Mouse (Mus musculus): ENCODE data around the gene Lfng. TPM values are rescaled to one million over a fixed set of nuclear protein-coding genes. Genes with fewer than 3 reads are reported as not detected.

Gene Lfng
- polyA plus RNA-seq, 2 experiments from 2014 or later = 24.2 to 26.2 TPM

DNA sequence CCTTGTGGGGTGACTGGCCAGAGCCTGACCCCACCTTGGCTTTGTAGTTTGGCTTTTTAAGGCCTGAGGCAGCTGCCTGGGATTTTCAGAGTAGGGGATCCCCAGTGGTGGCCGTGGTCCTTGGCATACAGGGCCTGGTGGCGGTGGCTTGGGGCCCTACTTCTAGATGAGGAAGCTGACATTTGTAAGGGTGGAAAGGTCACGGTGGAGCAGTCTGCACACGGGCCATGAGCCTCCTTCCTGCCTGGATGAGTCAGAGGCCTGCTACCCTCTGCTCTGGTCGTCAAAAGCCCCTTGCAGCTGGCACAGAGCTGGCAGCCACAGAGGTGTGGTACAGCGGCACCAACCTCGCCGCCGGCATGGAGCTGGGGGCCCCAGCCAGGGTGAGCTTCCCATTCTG, 9.6 kb downstream of the Lfng start:
- peak; percentile 68 for ATAC-seq

DNA sequence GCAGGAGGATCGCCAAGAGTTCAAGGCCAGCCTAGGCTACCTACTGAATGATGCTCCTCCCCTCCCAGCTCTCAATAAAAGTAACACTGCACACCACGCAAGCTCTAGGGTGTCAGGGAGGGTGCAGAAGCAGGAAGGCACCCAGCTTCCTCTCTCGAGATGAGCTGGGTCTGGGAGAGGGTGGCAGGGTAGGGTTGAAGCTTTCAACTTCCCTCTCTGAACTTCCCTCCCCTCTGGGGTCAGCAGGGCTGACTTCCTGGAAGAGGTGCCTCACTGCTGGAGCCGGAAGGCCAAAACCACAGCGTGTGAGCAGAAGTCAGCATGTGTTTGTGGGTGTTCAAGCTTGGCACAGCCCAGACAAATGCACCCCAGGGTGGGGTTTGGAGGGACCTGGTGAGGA, 10.6 kb downstream of the Lfng start:
- ATAC-seq = peak; percentile 68

DNA sequence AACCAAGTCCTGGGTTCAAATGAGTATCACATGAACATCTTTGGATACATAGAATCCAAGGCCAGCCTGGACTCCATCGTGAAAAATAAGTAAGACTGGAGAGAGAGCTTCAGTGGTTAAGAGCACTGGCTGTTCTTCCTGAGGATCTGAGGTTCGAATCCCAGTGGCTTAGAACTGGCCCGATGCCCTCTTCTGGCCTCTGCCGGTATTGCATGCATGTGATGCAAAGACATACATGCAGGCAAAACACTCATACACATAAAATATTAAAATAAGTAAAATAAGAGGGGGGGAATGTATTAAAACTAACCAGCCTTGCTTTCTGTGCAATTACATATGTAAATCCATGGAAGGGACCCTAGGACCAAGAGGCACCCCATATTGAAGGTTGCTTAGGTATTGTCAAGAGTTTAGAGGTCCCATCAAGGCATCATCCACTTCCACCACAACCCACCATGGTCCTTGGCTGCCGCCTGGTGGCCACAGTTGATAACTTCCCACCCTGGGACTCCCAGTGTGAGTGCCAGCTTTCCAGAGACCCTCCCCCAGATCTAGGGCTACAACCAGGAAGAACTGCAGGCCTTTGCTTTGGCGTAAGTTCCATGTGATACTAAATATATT, 12.1 kb downstream of the Lfng start:
- ATAC-seq = peak; percentile 10

DNA sequence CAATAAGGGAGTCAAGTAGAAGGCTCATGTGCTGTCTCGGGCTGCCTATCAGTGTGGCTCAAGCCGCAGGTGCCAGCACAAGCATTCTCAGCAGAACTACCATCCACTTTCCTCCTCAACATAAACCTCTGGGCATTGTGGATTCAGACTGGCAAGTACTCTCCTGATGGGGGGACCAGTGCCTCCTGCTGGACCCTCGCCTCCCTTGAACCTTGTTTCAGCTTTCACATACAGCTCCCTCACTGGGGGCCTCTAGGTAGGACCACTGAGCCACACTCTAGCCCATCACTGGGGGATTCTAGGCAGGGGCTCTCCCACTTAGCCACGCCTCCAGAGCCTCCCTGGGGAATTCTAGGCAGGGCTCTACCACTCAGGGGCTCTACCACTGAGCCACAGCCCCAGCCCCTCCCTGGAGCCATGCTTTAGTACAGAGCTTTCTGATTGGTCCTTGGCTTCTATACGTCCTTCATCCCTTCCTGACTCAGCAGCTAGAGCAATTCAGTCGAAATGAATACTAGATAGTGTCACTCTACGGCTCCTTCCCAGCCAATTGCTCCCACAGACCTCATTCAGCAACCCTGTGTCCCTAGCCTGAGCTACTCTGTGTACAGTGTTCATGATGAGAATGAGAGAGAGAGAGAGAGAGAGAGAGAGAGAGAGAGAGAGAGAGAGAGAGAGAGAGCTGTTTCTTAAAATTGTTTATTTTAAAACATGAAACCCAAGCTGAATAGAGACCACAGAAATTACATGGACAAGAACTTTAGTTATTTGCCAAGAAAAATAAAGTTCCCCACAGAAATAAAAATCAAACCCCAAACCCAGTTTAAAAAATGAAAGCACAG, 13.0 kb downstream of the Lfng start:
- ATAC-seq = no peak

DNA sequence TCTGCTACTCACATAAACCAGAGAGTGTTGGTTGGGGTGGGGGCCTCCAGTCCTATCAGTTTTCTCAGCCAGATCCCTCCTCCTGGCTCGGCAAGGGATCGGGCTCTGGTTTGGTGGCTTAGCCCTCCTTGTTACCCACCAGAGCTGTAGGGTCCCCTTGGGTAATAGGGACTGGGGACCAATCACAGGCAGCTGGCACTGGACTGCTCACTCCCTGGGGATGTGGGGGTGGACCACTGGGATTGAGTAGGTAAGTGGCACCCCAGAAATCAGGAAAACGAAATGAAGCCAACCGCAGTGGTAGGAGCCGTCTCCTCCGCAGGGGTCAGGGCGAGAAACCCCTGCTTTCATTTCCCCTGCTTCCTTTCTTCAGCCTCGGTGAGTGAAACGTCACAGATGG, 14.0 kb downstream of the Lfng start:
- ATAC-seq = no peak

DNA sequence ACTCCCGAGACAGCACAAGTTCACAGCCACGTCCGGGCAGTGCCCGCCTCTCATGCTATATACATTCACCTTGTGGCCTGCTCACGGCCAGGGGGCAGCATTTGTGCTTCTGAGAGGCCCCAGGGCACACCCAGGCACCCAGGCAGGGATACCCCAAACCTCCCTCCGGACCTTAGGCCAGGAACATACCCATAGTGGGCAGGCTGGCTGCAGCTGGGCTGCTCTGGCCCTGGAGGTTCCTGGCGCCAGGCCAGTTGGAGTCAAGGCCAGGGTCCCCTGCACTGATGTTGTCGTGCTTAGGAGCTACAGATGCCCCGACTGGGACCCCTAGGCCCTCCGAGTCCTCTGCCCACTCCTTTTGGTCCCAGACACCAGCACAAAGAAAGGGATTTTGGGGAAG, 14.4 kb downstream of the Lfng start:
- ATAC-seq = no peak

DNA sequence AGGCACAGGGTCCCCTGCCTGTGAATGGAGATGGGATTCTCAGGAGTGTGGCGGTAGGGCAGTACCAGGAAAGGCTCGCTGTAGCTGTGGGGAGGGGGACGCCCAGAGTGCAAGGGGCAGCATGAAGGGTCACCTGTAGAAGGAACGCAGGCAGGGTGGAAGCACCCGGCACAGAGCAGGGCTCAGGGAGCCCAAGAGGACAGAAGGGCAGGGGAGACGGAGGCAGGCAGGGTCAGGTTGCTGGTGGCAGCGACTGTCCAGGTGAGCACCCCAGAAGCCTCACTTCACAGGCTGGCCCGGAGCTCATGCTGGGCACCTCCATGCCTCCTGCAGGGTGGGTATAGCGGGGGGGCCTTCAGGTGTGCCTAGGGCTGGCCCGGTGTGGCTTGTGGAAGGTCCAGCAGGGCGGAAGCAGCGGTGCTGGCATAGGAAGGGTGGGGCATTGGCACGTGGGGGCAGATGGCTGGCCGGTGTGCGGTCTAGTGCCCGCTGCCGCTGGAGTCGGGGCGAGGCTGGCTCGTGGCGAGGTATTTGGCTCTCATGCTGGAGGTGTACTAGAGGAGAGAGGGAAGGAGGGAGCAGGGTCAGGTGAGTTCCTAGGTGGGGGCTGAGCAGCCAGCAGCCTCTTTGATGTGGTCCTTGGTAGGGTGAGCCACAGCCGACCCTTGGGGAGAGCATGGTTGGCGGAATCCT, 16.0 kb downstream of the Lfng start:
- ATAC-seq = no peak

DNA sequence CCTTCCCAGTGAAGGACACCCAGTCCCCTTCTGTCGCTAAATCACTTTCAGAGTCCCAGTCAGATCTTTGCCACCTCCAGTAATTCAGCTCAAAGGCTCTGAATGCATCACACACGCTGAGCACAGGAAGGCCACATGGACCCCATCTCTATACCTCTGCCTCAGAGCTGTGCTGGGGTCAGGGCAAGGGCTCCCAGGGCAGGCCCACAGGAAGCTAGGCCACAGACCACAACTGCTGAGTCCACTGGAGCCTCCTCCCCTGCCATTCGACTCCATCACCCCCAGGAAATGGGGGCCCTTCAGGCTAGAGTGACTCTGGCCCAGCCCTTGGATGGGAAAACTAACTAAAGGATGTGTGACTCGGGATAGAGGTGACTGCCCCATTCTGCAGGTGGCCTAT, 16.7 kb downstream of the Lfng start:
- no peak for ATAC-seq

DNA sequence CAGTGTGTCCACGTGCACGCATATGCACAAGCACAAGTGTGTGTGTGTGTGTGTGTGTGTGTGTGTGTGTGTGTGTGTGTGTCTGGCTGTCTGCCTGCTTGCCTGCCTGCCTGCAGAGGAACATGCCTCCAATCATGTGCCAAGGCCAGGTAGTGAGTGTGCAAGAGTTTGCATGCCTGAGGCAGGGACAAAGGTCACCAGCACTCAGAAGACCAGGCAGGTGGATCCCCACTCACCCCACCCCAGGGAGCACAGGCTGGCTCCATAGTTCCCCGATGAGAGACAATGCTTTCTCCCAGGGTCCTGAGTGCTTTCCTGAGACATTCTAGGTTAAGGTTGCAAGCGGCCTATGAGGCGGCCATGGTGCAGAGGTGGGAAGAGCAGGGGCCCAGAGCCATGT, 17.1 kb downstream of the Lfng start:
- ATAC-seq = no peak

DNA sequence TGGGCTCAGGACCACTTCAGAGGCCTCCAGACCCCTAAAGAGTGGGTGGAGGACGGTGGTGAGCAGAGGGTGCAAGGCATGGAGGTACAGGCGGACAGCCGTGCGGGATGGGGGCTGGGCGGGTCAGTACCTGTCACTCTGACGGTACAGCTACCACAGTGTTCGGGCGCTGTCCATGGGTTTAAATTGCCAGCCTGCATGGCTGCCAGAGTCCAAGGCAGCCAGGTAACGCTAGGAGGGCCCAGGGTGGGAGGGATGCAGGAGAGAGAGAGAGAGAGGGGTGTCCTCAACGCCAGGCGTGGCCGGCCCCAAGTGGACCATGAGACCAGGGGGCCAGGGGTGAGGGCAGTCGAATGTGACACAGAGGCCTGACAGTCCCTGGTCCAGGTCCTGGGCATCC, 17.8 kb downstream of the Lfng start:
- no peak for ATAC-seq

DNA sequence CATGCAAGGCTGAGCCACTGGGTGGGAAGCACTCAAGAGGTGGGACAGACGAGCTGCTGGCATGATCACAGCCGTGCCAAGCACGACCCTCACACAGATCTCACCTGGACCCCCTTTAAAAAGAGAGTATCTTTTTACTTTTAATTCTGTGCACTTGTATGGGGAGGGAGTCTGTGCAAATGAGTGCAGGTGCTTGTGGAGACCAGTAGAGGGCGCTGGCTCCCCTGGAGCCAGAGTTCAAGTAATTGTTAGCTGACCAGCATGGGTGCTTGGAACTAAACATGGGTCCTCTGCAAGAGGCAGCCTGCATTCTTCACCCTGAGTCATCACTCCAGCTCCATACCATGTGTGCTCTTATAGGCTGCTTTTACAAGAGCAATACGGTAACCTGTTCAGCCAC, 20.5 kb downstream of the Lfng start:
- no peak for ATAC-seq

DNA sequence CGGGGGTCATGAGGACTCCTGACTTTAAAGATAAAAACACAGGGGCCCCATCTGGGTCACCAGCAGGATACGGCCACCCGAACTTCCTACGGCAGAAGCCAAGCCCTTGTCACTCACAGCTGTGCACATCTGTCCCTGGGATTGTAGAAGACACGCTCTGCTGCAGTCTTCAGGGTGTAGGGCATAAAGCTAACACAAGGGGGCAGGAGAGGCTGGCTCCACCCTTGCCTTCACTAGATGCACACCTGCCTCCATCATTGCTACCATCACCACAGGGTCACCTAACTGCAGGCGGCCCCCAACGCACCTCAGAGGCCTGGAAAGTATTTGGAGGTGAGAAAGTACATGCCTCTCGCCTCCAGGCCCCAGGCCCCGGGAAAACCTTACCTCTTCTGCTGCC, 21.9 kb downstream of the Lfng start:
- no peak for ATAC-seq

DNA sequence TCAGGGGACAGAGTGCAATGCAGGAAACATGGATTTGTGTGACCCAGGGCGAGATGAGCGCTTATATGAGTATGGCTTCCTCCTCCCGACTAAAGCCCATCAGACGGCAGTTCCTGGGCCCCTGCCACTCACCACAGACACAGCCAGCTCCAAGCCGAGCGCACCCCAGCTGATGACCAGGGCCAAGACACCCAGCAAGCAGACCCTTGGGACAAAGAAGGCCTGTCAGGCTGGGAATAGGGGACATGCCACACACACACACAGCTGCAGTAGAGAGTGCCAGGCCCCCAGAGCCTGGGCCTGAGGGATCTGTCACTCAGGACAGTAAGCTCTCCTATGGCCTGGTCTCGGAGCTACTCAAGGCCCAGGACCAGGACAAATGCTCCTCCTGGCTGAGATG, 26.3 kb downstream of the Lfng start:
- no peak for ATAC-seq

DNA sequence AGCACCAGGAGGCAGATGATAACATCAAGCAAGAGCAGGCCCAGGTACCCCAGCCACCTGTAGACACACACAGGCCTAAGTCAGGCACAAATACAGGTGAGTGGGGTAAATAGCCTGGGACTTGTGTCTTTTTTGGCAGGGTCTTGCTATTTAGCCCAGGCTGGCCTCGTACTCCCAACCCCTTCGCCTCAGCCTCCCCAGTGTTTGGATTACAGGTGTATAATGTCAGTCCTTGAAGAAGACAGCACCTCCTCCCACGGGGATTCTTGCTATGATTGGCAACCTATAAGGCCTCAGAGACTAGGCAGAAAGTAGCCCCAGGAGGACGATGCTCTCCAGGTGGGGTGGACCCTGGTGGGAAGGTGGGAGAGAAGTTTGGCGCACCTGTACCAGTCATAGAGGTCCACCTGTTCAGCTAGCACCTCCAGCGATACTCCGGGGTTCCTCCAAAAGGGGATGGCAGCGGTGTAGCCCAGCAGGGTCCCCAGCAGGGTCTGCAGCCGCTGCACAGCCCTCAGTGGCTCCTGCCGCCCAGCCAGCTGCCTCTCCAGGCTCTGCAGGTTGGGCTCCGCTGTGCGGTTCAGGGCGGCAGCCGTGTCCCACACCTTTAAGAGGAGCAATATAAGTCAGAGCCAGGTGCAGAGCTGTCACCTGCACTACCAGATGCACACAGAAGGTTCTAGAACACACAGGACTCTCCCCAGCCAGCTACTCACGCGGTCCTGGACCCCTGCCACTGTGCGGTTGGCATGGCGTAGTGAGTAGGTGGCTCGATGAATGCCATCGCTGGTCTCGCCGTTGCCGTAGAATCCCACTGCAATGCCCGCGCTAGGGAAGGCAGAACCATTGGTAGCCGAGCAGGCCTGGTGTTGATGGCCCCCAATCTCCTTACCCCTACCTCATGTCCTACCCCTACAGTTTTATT, 27.9 kb downstream of the Lfng start:
- ATAC-seq = no peak

DNA sequence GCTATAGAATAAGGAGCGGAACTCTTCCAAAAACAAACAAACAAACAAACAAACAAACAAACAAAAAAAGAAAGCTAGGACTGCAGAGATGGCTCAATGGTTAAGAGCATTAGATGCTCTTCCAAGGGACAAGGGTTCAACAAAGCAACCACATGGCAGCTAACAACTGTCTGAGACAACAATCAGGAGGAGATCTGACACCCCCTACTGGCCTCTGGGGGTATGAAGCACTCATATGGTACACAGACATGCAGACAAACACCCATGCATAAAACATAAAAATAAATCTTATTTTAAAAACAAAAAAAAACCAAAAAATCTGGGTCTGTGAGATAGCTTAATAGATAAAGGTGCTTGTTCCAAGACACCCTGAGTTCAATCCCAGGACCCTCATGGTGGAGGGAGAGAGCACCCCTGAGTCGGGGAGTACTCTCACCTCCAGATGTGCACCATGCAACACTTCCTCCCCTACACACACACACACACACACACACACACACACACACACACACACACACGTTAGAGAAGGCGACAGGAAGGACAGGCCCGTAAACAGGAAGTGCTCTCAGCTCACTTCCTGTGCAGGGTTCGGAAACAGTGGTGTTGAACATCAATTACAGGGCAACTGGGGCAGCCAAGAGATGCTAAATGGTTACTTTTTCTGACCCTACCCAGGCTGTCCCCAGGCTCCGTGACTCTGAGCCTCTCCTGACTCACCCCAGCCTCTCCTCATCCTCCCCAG, 29.4 kb downstream of the Lfng start:
- peak; percentile 88 for ATAC-seq

DNA sequence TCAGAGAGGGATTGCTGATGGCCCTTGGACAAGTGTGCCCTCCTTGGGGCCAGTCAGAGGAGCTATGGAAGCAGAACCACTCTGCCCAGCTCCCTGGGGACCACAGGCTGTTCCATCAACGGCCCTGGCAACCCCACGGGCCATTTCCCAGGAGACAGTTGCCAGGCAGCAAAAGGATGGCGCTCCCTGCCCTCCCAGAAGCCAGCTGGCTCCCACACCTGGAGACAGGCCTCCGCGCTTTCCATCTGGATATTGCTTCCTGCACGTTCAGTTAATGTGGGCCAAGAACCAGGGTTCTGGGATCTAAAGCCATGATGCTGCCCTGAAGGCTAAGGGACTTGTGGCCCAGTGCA, 29.9 kb downstream of the Lfng start:
- no peak for ATAC-seq

DNA sequence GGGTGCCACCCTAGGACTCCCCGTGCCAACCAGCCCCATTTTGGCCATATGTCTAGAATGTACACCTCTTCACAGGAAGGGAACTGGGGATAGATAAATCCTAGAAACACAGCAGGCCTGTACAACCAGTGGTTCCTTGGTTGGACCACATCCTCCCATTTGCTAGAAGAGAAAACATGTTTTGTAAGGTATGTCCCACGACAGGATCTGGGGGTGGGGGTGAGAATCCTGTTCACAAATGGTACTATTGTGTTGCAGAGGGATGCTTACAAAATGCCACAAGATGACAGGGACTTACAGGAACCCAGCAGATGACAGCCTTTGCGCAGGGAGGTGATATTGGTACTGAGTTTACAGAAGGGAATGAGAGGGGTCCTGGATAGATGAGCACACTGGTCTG, 30.9 kb downstream of the Lfng start:
- ATAC-seq = peak; percentile 57

DNA sequence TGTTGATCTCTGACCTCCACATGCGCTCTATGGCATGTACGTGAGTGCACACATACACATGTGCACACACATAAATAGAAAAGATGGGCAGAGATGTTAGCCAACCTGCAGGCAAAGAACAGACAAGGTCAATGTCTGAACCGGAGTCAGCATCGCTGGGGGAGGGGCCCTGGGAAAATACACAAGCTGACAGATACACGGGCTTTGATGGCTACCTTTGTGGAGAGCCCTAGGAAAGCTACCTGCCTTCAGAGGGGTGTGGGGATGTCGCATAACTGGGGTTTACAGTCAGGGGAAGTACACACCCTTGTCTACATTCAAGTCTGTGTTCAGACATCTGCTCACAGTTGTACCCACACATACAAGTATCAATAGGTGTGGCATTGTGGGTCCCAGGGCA, 31.4 kb downstream of the Lfng start:
- ATAC-seq = peak; percentile 28

DNA sequence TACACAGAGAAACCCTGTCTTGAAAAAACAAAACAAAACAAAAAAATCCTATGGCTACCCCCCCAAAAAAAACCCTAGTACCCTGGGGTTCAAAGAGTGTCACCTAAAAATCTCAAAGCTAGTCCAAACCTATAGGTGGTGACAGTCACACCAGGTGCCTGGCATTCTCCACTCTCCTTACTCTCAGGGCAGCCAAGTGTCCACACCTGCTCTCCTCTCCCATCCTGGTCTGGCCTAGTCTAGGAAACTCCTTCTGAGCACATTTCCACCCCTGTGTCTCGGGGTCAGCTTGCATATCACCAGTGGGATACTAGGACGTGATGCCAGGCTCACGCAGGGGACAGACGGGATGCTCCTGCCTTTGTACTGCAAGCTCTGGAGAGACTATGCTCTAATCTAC, 32.2 kb downstream of the Lfng start:
- ATAC-seq = no peak

DNA sequence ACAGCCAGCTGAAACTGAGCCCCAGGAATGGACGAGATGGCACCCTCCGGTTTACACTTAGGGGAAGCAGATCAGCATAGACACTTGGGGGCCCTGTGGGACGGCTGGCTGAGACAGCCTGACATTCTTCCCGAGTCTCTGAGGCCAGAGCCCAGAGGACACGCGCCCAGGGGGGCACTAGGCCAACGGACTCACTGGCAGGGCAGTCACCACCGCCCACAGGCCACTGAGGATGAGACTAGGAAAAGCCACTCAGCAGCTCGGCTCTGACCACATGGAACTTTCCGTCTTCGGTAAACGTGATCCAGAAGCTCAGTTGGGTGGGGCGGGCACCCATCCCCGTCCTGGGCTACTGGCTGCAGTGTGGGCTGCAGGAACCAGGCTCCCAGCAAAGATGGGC, 32.8 kb downstream of the Lfng start:
- no peak for ATAC-seq

DNA sequence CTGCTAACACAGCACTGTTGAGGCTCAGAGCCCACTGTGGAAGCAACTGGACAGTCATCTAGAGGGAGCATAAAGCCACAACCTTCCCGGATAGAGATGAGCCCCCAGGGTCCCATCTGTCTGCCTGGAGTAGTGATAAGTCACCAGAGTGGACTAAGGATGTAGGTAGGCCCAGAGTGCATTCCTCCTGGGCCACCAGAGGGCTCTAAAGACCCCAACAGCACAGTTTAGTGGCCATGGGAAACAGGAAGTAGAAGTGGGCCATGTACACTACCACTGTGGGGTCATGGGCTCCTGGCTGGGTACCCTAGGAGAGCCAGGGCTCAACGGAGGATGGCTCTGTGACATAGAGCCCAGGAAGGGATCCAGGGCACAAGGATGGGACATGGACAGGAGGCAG, 33.7 kb downstream of the Lfng start:
- no peak for ATAC-seq

DNA sequence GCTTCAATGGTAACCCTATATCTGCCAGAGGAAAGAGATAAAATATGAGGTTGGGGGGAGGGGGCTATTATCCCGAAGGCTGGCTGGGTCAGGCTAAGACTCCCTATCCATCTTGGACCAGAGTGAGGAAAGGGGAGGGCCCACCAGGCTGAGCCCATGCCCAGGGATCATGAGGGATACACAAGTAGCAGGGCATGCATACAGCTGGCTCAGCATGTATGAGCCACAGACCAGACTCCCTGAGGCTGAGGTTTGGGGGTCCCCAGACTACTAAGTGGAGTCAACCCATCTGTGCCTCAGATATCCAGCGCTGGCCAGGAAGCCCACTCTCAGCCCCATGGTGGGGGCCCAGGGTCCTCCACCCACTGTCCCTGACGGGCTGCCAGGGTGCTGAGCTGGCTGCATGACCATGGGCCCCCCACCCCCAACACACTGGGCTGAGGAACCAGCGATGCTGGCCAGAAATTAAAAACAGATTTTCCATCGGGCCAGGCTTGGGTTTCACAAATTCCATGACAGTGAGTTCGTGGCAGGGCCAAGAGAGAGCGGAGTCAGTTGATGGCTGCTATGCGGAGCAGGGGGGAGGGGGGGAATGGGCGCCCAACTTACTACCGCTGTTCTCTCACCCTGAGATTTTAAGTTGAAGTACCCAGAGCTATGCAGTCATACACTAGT, 34.3 kb downstream of the Lfng start:
- no peak for ATAC-seq

All from CD4-positive, CD25-positive, alpha-beta regulatory T cell, adult 4 months (primary cell).